Mouse (Mus musculus) liver, adult 2 months (tissue): Measurements from ENCODE around the gene Syt2.

Source experiments
- CTCF ChIP-seq: fragments of 200-500 bp; IDR thresholded peaks from 2 replicates; pipeline ENCODE4 v1.5.1; 2011; ENCODE audit warnings: low read depth, low read length, control low read depth
- POLR2A ChIP-seq: fragments of 200-500 bp; IDR thresholded peaks from 2 replicates; pipeline ENCODE4 v1.6.1; 2011; ENCODE audit warnings: low read length, control low read depth; ENCODE audit not compliant: insufficient read depth; ENCODE audit errors: extremely low read depth

GRCm38 (mm10) chr1:134641507-134641906 is 5.0 kb upstream of the Syt2 start:
- 0 out of 2 replicates have a peak, but pooled peaks have one; percentile 10 for TF ChIP-seq CTCF
- no peak for TF ChIP-seq POLR2A
